Mouse (Mus musculus): Measurements from ENCODE around the gene Gpr176. TPM values are rescaled to one million over a fixed set of nuclear protein-coding genes. Genes with fewer than 3 reads are reported as not detected.

The Gpr176 gene
- 0.53 and 0.54 TPM in 2 replicates for polyA plus RNA-seq (2015; fragmentation: Nextera tagmentation; extraction: Ambion mirVana)

DNA sequence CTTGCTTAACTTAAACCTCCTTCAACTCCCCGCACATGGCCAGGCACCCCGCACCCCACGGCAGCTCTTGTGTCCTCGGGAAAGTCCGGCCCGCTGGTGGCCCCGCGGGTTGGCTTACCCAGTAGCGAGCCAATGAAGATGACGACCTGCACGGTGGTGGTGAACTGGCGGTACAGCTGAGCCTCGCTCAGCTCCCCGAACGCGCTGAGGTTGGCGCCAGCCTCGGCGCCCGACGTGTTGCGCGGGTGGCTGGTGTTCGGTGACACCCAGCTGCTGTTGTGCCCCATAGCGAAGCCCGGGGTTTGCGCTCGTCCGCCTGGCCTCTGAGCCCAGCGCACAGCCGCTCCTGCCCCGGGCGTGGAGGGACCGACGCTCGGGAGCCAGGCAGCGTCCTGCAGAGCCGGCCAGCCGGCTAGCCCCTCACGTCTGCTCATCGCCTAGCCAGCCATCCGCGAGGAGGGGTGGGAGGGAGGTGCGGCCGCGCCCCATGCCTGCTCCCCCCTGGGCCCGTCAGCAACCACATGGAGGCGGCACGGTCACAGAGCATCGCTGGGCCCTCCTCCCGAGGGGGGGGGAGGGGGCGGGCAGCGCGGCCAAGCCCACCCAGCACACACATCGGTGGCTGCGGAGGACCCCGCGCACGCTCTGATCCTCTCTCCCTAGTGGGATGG, at the start of gene Gpr176:
Gene Gpr176 (minus strand): TSS at position 519 of the 671 bp plus-strand sequence.
- Histone ChIP-seq H3K9ac (ENCODE audit: low read length) (peak within 1 kb of the TSS; percentile 70), H3K36me3 (ENCODE audit: control insufficient read depth, insufficient read depth) (no peaks in the 10 kb centered on the region), H3K4me1 (ENCODE audit: control insufficient read depth, insufficient read depth, low read length) (peaks cover 10% of the 10 kb centered on the region), H3K9me3 (replicated peaks; ENCODE audit: control insufficient read depth, low read length) (no peaks in the 10 kb centered on the region), H3K4me2 (ENCODE audit: low read depth, low read length) (peak within 1 kb of the TSS; percentile 100), H3K27me3 (ENCODE audit: control insufficient read depth, insufficient read depth, low read length) (peaks cover 36% of the 10 kb centered on the region), H3K27ac (ENCODE audit: low read length) (no peak within 1 kb of the TSS), H3K4me3 (ENCODE audit: low read length) (peak within 1 kb of the TSS; percentile 65)
- WGBS, result under 1% methylated on average over 56 of the region's 59 CpGs
- peak; percentile 64 for ATAC-seq (replicated peaks; ENCODE audit: extremely low read depth, insufficient read depth, low FRiP score)

DNA sequence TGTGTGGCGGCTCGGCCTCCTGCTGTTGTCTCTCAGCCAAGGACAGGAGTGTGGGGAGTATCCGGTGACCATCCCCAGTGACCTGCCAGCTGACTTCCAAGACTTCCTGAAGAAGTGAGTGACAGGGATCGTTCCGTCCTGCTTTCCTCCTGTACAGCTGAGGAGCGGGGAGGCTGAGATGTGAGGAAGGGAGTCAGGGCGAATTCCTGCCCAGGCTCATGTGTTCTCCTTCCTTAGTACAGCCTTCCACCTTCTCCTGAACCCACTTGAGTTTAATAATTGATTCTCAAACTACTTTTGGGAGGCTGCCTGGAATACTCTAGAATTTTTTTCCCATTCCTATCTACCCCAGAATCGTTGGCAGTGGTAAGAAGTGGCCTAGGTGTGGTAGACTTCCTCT, 49.2 kb upstream of the Gpr176 start:
- no peaks in the 10 kb centered on the region for H3K9me3 ChIP-seq (replicated peaks; ENCODE audit: control insufficient read depth, low read length)
- H3K27ac ChIP-seq (ENCODE audit: low read length), result no peak overlapping the region
- WGBS, result 72% methylated on average over 8 of the region's 8 CpGs
- no peak overlapping the region for H3K4me2 ChIP-seq (ENCODE audit: low read depth, low read length)
- H3K4me3 ChIP-seq (ENCODE audit: low read length), result no peak overlapping the region
- peaks cover 27% of the 10 kb centered on the region for H3K36me3 ChIP-seq (ENCODE audit: control insufficient read depth, insufficient read depth)
- no peaks in the 10 kb centered on the region for H3K27me3 ChIP-seq (ENCODE audit: control insufficient read depth, insufficient read depth, low read length)
- no peak overlapping the region for H3K9ac ChIP-seq (ENCODE audit: low read length)
- H3K4me1 ChIP-seq (ENCODE audit: control insufficient read depth, insufficient read depth, low read length), result no peaks in the 10 kb centered on the region
- ATAC-seq (replicated peaks; ENCODE audit: extremely low read depth, insufficient read depth, low FRiP score), result no peak

DNA sequence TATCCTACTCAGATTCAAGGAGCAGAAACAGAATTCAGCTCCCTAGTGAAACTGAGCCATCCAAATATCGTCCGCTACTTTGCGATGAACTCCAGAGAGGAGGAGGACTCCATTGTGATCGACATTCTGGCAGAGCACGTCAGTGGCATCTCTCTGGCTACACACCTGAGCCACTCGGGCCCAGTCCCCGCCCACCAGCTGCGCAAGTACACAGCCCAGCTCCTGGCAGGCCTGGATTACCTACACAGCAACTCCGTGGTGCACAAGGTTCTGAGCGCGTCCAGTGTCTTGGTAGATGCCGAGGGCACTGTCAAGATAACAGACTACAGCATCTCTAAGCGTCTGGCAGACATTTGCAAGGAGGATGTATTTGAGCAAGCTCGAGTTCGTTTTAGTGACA, 48.7 kb upstream of the Gpr176 start:
- H3K36me3 ChIP-seq (ENCODE audit: control insufficient read depth, insufficient read depth), result peaks cover 24% of the 10 kb centered on the region
- H3K27ac ChIP-seq (ENCODE audit: low read length), result no peak overlapping the region
- no peaks in the 10 kb centered on the region for H3K9me3 ChIP-seq (replicated peaks; ENCODE audit: control insufficient read depth, low read length)
- H3K4me1 ChIP-seq (ENCODE audit: control insufficient read depth, insufficient read depth, low read length), result no peaks in the 10 kb centered on the region
- 83% methylated on average over 15 of the region's 15 CpGs for WGBS
- no peaks in the 10 kb centered on the region for H3K27me3 ChIP-seq (ENCODE audit: control insufficient read depth, insufficient read depth, low read length)
- no peak overlapping the region for H3K4me2 ChIP-seq (ENCODE audit: low read depth, low read length)
- ATAC-seq (replicated peaks; ENCODE audit: extremely low read depth, insufficient read depth, low FRiP score), result no peak
- H3K9ac ChIP-seq (ENCODE audit: low read length), result no peak overlapping the region
- no peak overlapping the region for H3K4me3 ChIP-seq (ENCODE audit: low read length)

DNA sequence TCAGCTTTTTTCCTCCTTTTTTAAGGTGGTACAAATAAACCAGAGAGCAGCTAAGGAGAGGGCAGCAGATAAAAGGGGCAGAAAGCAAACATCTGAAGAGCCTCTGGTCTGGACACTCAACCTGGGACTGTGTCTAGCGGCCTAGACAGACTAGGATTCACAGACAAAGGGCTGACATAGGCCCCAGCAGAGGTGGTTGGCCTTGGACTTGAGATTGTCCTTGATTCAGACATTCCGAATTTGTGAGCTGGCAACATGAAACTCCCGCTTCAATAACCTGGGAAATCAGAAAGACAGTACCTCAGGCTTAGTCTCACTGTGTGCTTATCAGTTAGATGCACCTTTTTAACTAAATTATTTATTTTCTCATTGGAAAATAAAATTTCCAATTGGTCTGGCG, 44.9 kb upstream of the Gpr176 start:
- no peak overlapping the region for H3K4me3 ChIP-seq (ENCODE audit: low read length)
- H3K36me3 ChIP-seq (ENCODE audit: control insufficient read depth, insufficient read depth), result peaks cover 31% of the 10 kb centered on the region
- no peak overlapping the region for H3K27ac ChIP-seq (ENCODE audit: low read length)
- no peak overlapping the region for H3K4me2 ChIP-seq (ENCODE audit: low read depth, low read length)
- no peaks in the 10 kb centered on the region for H3K27me3 ChIP-seq (ENCODE audit: control insufficient read depth, insufficient read depth, low read length)
- 74% methylated on average over 4 of the region's 4 CpGs for WGBS
- no peak overlapping the region for H3K9ac ChIP-seq (ENCODE audit: low read length)
- H3K9me3 ChIP-seq (replicated peaks; ENCODE audit: control insufficient read depth, low read length), result no peaks in the 10 kb centered on the region
- no peak for ATAC-seq (replicated peaks; ENCODE audit: extremely low read depth, insufficient read depth, low FRiP score)
- H3K4me1 ChIP-seq (ENCODE audit: control insufficient read depth, insufficient read depth, low read length), result no peaks in the 10 kb centered on the region

DNA sequence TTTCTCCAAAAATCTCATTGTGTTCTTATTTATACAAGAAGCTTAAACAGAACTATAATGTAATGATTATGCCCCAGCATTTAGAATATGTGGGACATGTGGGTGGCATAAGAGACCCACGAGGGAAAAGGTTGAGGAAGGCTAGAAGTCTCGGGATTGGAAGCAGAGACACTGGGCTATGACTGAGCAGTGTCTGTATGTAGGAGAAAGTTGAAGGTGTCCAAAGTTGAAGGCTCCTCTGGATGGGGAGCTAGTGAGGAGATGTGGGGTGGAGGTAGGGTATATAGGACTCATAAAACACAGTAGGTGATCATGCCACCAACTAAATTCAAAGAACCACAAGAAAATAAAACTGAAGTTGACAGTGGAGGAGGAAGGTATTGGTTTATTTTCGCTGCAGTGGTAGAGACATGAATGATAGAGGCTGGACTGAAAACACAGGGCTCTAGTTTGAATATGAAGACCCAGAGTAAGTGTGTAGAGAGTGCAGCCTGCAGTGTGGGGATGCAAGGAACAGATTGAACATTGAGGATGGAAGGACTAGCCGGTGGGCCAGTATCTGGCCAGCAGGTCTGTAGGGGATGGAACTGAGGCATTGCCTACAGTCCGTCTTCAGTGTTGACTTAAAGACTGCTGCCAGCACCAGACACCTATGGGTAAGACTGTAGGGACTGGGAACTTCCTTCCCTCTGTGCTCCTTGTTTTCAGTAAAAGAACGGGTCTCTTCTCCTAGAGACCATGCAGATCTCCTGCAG, 42.6 kb upstream of the Gpr176 start:
- Histone ChIP-seq H3K9me3 (replicated peaks; ENCODE audit: control insufficient read depth, low read length) (no peaks in the 10 kb centered on the region), H3K36me3 (ENCODE audit: control insufficient read depth, insufficient read depth) (peaks cover 41% of the 10 kb centered on the region)

GRCm38 (mm10) chr2:118412821-118413220, 39.6 kb upstream of the Gpr176 start:
- H3K4me2 ChIP-seq (ENCODE audit: low read depth, low read length), result no peak overlapping the region
- ATAC-seq (replicated peaks; ENCODE audit: extremely low read depth, insufficient read depth, low FRiP score), result no peak
- H3K36me3 ChIP-seq (ENCODE audit: control insufficient read depth, insufficient read depth), result peaks cover 43% of the 10 kb centered on the region
- no peaks in the 10 kb centered on the region for H3K27me3 ChIP-seq (ENCODE audit: control insufficient read depth, insufficient read depth, low read length)
- H3K4me1 ChIP-seq (ENCODE audit: control insufficient read depth, insufficient read depth, low read length), result no peaks in the 10 kb centered on the region
- H3K9ac ChIP-seq (ENCODE audit: low read length), result no peak overlapping the region
- H3K9me3 ChIP-seq (replicated peaks; ENCODE audit: control insufficient read depth, low read length), result no peaks in the 10 kb centered on the region
- 94% methylated on average over 11 of the region's 11 CpGs for WGBS
- H3K27ac ChIP-seq (ENCODE audit: low read length), result no peak overlapping the region
- H3K4me3 ChIP-seq (ENCODE audit: low read length), result no peak overlapping the region

More for the DNA sequence above, 42.6 kb upstream of the Gpr176 start:
- no peak for ATAC-seq (replicated peaks; ENCODE audit: extremely low read depth, insufficient read depth, low FRiP score)
- Histone ChIP-seq H3K27ac (ENCODE audit: low read length) (no peak overlapping the region), H3K9ac (ENCODE audit: low read length) (no peak overlapping the region), H3K4me2 (ENCODE audit: low read depth, low read length) (no peak overlapping the region), H3K27me3 (ENCODE audit: control insufficient read depth, insufficient read depth, low read length) (no peaks in the 10 kb centered on the region), H3K4me1 (ENCODE audit: control insufficient read depth, insufficient read depth, low read length) (no peaks in the 10 kb centered on the region), H3K4me3 (ENCODE audit: low read length) (no peak overlapping the region)
- 92% methylated on average over 6 of the region's 6 CpGs for WGBS

DNA sequence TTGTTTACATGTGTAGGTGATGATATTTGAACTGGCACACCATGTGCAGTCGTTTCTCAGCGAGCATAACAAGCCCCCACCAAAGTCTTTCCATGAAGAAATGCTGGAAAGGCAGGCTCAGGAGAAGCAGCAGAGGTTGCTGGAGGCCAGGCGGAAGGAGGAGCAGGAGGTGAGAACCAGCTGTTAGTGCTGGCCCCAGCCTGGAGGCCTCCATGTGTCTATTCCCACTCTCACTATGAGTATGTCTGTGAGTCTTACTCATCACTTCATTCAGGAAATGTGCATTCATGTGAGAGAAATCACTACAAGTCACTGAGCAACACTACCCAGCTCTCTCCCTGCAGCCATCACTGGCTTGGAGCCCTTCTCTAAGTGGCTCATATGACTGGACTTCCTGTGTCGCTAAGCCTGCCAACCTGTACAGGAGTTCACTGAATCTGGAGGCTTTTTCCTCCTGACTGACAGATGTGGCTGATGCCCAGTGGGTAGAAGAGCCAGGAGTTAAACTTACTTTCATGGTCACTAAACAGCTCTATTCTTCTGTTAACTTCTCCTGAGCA, 35.2 kb upstream of the Gpr176 start:
- Histone ChIP-seq H3K4me3 (ENCODE audit: low read length) (no peak overlapping the region), H3K36me3 (ENCODE audit: control insufficient read depth, insufficient read depth) (peaks cover 29% of the 10 kb centered on the region), H3K9me3 (replicated peaks; ENCODE audit: control insufficient read depth, low read length) (no peaks in the 10 kb centered on the region), H3K27me3 (ENCODE audit: control insufficient read depth, insufficient read depth, low read length) (no peaks in the 10 kb centered on the region), H3K4me2 (ENCODE audit: low read depth, low read length) (no peak overlapping the region), H3K9ac (ENCODE audit: low read length) (no peak overlapping the region), H3K4me1 (ENCODE audit: control insufficient read depth, insufficient read depth, low read length) (no peaks in the 10 kb centered on the region), H3K27ac (ENCODE audit: low read length) (no peak overlapping the region)
- WGBS, result 82% methylated on average over 4 of the region's 4 CpGs
- ATAC-seq (replicated peaks; ENCODE audit: extremely low read depth, insufficient read depth, low FRiP score), result no peak

DNA sequence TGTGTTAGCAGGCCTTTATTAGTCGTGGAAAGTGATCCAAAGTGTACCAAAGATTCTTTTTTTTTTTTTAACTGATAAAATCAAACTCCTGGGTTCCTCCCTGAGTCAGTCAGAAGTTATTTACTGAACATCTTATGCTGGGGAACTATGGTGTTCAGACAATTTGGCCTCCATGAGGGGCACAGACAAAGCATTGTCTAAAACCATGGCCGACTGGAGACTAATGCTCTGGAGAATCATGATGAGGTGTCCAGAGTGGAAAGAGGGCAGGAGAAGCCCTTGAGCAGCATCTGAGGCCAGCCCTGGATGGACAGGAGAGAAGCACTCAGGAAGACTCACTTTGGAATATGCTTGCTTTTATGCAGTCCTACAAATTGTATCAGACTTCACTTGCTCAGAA, 33.6 kb upstream of the Gpr176 start:
- Histone ChIP-seq H3K4me2 (ENCODE audit: low read depth, low read length) (no peak overlapping the region), H3K9me3 (replicated peaks; ENCODE audit: control insufficient read depth, low read length) (no peaks in the 10 kb centered on the region), H3K9ac (ENCODE audit: low read length) (no peak overlapping the region), H3K27ac (ENCODE audit: low read length) (no peak overlapping the region), H3K4me1 (ENCODE audit: control insufficient read depth, insufficient read depth, low read length) (no peaks in the 10 kb centered on the region), H3K36me3 (ENCODE audit: control insufficient read depth, insufficient read depth) (peaks cover 19% of the 10 kb centered on the region), H3K27me3 (ENCODE audit: control insufficient read depth, insufficient read depth, low read length) (no peaks in the 10 kb centered on the region), H3K4me3 (ENCODE audit: low read length) (no peak overlapping the region)
- WGBS, result 70% methylated on average over 2 of the region's 2 CpGs
- no peak for ATAC-seq (replicated peaks; ENCODE audit: extremely low read depth, insufficient read depth, low FRiP score)

GRCm38 (mm10) chr2:118405568-118405967, 32.3 kb upstream of the Gpr176 start:
- H3K9me3 ChIP-seq (replicated peaks; ENCODE audit: control insufficient read depth, low read length), result no peaks in the 10 kb centered on the region

More at GRCm38 (mm10) chr2:118405568-118405967, 32.3 kb upstream of the Gpr176 start:
- no peak for ATAC-seq (replicated peaks; ENCODE audit: extremely low read depth, insufficient read depth, low FRiP score)
- 84% methylated on average over 4 of the region's 4 CpGs for WGBS
- Histone ChIP-seq H3K4me2 (ENCODE audit: low read depth, low read length) (no peak overlapping the region), H3K4me1 (ENCODE audit: control insufficient read depth, insufficient read depth, low read length) (no peaks in the 10 kb centered on the region), H3K9ac (ENCODE audit: low read length) (no peak overlapping the region), H3K27ac (ENCODE audit: low read length) (no peak overlapping the region), H3K4me3 (ENCODE audit: low read length) (no peak overlapping the region), H3K36me3 (ENCODE audit: control insufficient read depth, insufficient read depth) (peaks cover 10% of the 10 kb centered on the region), H3K27me3 (ENCODE audit: control insufficient read depth, insufficient read depth, low read length) (no peaks in the 10 kb centered on the region)

All from heart, embryonic 16.5 days (tissue).